ENCODE assay signal across 10 mouse cellular contexts in genomic region chr12:21132537-21132936, GRCm38 (mm10).
DNase-seq lines count a peak whose midpoint lies in the region; ATAC-seq and TF ChIP-seq lines count a peak whose summit lies in the region.
"Had no signal": no experiment of that assay in that cellular context is flagged by ENCODE, and none has a peak within 500 bp of the region (broad histone marks: within the 10 kb centered on the region; RNA-seq: fewer than 3 reads in every experiment).

No protein-coding gene starts in this region.

- TF ChIP-seq CTCF in kidney, postnatal 0 days (IDR thresholded peaks at IDR 0.05; ENCODE audit: low read depth) = no peak

- no peak overlapping the region for H3K4me3 ChIP-seq in kidney, postnatal 0 days (replicated peaks; ENCODE audit: low read depth, low read length)
- H3K4me3 ChIP-seq: limb, embryonic 15.5 days had no signal

- H3K9me3 ChIP-seq in kidney, postnatal 0 days (replicated peaks; ENCODE audit: low read length) = no peaks in the 10 kb centered on the region
- H3K9me3 ChIP-seq: limb, embryonic 15.5 days had no signal

- peaks cover 34% of the 10 kb centered on the region for H3K4me1 ChIP-seq in kidney, postnatal 0 days (replicated peaks; ENCODE audit: insufficient read depth, low read length)

- 0 out of 2 replicates have a peak overlapping the region, but pooled peaks have one; percentile 10 for H3K4me2 ChIP-seq in kidney, postnatal 0 days (ENCODE audit: low read length)
- H3K4me2 ChIP-seq: limb, embryonic 15.5 days had no signal

- no peak overlapping the region for H3K9ac ChIP-seq in kidney, postnatal 0 days (ENCODE audit: low read depth, low read length)
- H3K9ac ChIP-seq: limb, embryonic 15.5 days had no signal

- peak; percentile 34 for DNase-seq in adrenal gland, postnatal 14 days
- DNase-seq in adrenal gland, adult 2 months = no peak
- DNase-seq in kidney, postnatal 0 days (ENCODE audit: low spot score) = no peak
- no peak for DNase-seq in kidney, adult 9 months
- peak; percentile 19 for DNase-seq in thymus, postnatal 0 days (ENCODE audit: low spot score)
- no peak for DNase-seq in thymus, adult 18-20 months
- DNase-seq in thymus, postnatal 25 days = peak; percentile 11
- DNase-seq: embryo, embryonic 11 days had no signal

- no peaks in the 10 kb centered on the region for H3K36me3 ChIP-seq in kidney, postnatal 0 days (ENCODE audit: insufficient read depth, low read length)
- H3K36me3 ChIP-seq: limb, embryonic 15.5 days had no signal

- 27% methylated on average over 10 of the region's 10 CpGs for WGBS in kidney, postnatal 0 days

- H3K27me3 ChIP-seq in kidney, postnatal 0 days (ENCODE audit: insufficient read depth, low read length) = no peaks in the 10 kb centered on the region
- H3K27me3 ChIP-seq: limb, embryonic 15.5 days had no signal

- H3K27ac ChIP-seq in kidney, postnatal 0 days = 0 out of 2 replicates have a peak overlapping the region, but pooled peaks have one; percentile 25
- H3K27ac ChIP-seq: limb, embryonic 15.5 days had no signal

- no peak for ATAC-seq in kidney, postnatal 0 days (replicated peaks; ENCODE audit: low FRiP score, low read depth)
- ATAC-seq in activated CD4-positive, CD25-positive, alpha-beta regulatory T cell, adult 4 months = no peak

Comparison
In these comparisons a context has a peak if more than half of its experiments do, and no peak if none do; other contexts are left out.
1. DNase-seq: peak in adrenal gland, postnatal 14 days (single experiment), thymus, postnatal 0 days (single experiment) and thymus, postnatal 25 days (single experiment); none in adrenal gland, adult 2 months (single experiment), kidney, postnatal 0 days (single experiment), kidney, adult 9 months (single experiment) and thymus, adult 18-20 months (0 of 2).